Mouse (Mus musculus) stomach, postnatal 0 days (tissue): ENCODE measurements around the gene Lcn10.

Experiments
- CTCF ChIP-seq: IDR thresholded peaks from 2 replicates; pipeline ENCODE4 v1.5.1; 2016; ENCODE audit warnings: antibody characterized with exemption, low read depth, mild to moderate bottlenecking, moderate library complexity
- EP300 ChIP-seq: optimal IDR thresholded peaks from 2 replicates; pipeline ENCODE3; 2016; ENCODE audit warnings: antibody characterized with exemption

- TF ChIP-seq EP300 (no peak), CTCF (peak; percentile 20; the same call in 1 of the 2 replicates)
Observed at GRCm38 (mm10) chr2:25686941-25687340, 4.4 kb downstream of the Lcn10 start.
